Mouse (Mus musculus): ENCODE measurements around the gene Dnajc6. TPM values are rescaled to one million over a fixed set of nuclear protein-coding genes. Genes with fewer than 3 reads are reported as not detected.
A peak's percentile ranks its signal among the peaks of the same experiment; 100 is the strongest.

The Dnajc6 gene
- polyA plus RNA-seq, 1 experiment from 2014 or later, result 1.7 TPM

GRCm38 (mm10) chr4:101584524-101585454, 88.3 kb downstream of the Dnajc6 start:
- H3K27ac ChIP-seq, result peak overlapping the region; percentile 56; the same call in 1 of the 2 replicates
- DNase-seq (ENCODE audit: extremely low spot score, low spot score), result no peak
- H3K4me3 ChIP-seq, result no peak overlapping the region
- peaks cover 14% of the 10 kb centered on the region for H3K4me1 ChIP-seq
- H3K36me3 ChIP-seq (replicated peaks), result no peaks in the 10 kb centered on the region
- WGBS, result 60% methylated on average over 19 of the region's 19 CpGs
- no peaks in the 10 kb centered on the region for H3K9me3 ChIP-seq
- no peaks in the 10 kb centered on the region for H3K27me3 ChIP-seq (ENCODE audit: poor library complexity, severe bottlenecking)

GRCm38 (mm10) chr4:101585455-101586184, 89.2 kb downstream of the Dnajc6 start:
- DNase-seq (ENCODE audit: extremely low spot score, low spot score), result no peak
- no peaks in the 10 kb centered on the region for H3K36me3 ChIP-seq (replicated peaks)
- no peaks in the 10 kb centered on the region for H3K27me3 ChIP-seq (ENCODE audit: poor library complexity, severe bottlenecking)
- H3K27ac ChIP-seq, result 0 out of 2 replicates have a peak overlapping the region, but pooled peaks have one; percentile 56
- no peak overlapping the region for H3K4me3 ChIP-seq
- peaks cover 14% of the 10 kb centered on the region for H3K4me1 ChIP-seq
- 60% methylated on average over 8 of the region's 8 CpGs for WGBS
- no peaks in the 10 kb centered on the region for H3K9me3 ChIP-seq

- no peaks in the 10 kb centered on the region for H3K36me3 ChIP-seq (replicated peaks)
- 76% methylated on average over 8 of the region's 8 CpGs for WGBS
- no peaks in the 10 kb centered on the region for H3K9me3 ChIP-seq
- H3K27ac ChIP-seq, result no peak overlapping the region
- peaks cover 14% of the 10 kb centered on the region for H3K4me1 ChIP-seq
- H3K27me3 ChIP-seq (ENCODE audit: poor library complexity, severe bottlenecking), result no peaks in the 10 kb centered on the region
- no peak overlapping the region for H3K4me3 ChIP-seq
- DNase-seq (ENCODE audit: extremely low spot score, low spot score), result no peak
Observed at GRCm38 (mm10) chr4:101588932-101589331, 92.5 kb downstream of the Dnajc6 start.

DNA sequence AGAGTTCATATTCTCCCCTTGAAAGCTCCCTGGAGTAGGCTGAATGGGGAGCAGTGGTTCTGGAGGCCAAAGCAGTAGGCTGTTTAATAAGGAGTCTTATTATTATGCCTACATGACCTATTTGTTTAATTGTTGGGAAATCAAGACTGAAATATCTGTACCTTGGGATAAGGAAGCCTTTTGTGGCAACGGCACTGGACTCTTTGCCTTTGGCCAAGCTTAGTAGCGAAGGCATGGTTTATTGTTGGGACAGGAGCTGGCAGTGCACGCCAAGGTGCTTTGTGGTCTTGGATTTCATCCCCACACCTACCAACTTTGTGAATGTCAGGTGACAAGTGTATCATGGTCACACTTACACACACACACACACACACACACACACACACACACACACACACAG, 93.3 kb downstream of the Dnajc6 start:
- 91% methylated on average over 3 of the region's 3 CpGs for WGBS
- H3K4me1 ChIP-seq, result peaks cover 10% of the 10 kb centered on the region
- H3K27ac ChIP-seq, result no peak overlapping the region
- no peaks in the 10 kb centered on the region for H3K27me3 ChIP-seq (ENCODE audit: poor library complexity, severe bottlenecking)
- no peak for DNase-seq (ENCODE audit: extremely low spot score, low spot score)
- H3K36me3 ChIP-seq (replicated peaks), result no peaks in the 10 kb centered on the region
- no peak overlapping the region for H3K4me3 ChIP-seq
- H3K9me3 ChIP-seq, result no peaks in the 10 kb centered on the region

GRCm38 (mm10) chr4:101591400-101591799, 95.0 kb downstream of the Dnajc6 start:
- Histone ChIP-seq H3K4me1 (no peaks in the 10 kb centered on the region), H3K36me3 (replicated peaks) (no peaks in the 10 kb centered on the region), H3K27ac (no peak overlapping the region), H3K9me3 (no peaks in the 10 kb centered on the region), H3K27me3 (ENCODE audit: poor library complexity, severe bottlenecking) (no peaks in the 10 kb centered on the region), H3K4me3 (no peak overlapping the region)
- WGBS, result 77% methylated on average over 1 of the region's 1 CpGs
- no peak for DNase-seq (ENCODE audit: extremely low spot score, low spot score)

- H3K9me3 ChIP-seq, result no peaks in the 10 kb centered on the region
- WGBS, result 81% methylated on average over 3 of the region's 3 CpGs
- H3K36me3 ChIP-seq (replicated peaks), result no peaks in the 10 kb centered on the region
- H3K27me3 ChIP-seq (ENCODE audit: poor library complexity, severe bottlenecking), result no peaks in the 10 kb centered on the region
- DNase-seq (ENCODE audit: extremely low spot score, low spot score), result no peak
- no peak overlapping the region for H3K27ac ChIP-seq
- H3K4me1 ChIP-seq, result no peaks in the 10 kb centered on the region
- H3K4me3 ChIP-seq, result no peak overlapping the region
Observed at GRCm38 (mm10) chr4:101592466-101592865, 96.0 kb downstream of the Dnajc6 start.

DNA sequence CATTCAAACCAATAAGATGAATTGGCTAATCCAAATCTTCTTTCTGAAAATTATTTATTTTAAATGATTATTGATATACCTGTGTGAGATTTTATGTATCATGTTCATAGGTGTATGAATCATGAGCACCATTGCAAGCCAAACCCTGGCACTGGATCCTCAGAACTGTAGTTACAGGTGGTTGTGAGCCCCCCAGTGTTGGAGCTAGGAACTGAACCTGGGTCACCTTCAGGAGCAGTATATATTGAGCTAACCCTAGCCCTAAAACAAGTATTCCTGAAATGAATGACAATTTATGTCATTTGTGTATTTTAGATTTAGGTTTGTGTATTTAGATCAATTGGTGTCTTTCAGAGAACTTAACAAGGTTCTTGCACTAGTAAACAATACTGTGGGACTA, 105.3 kb downstream of the Dnajc6 start:
- Histone ChIP-seq H3K4me1 (no peaks in the 10 kb centered on the region), H3K36me3 (replicated peaks) (no peaks in the 10 kb centered on the region), H3K27me3 (ENCODE audit: poor library complexity, severe bottlenecking) (no peaks in the 10 kb centered on the region), H3K27ac (no peak overlapping the region), H3K4me3 (no peak overlapping the region), H3K9me3 (no peaks in the 10 kb centered on the region)
- no peak for DNase-seq (ENCODE audit: extremely low spot score, low spot score)

- 81% methylated on average over 3 of the region's 3 CpGs for WGBS
- no peaks in the 10 kb centered on the region for H3K4me1 ChIP-seq
- no peaks in the 10 kb centered on the region for H3K27me3 ChIP-seq (ENCODE audit: poor library complexity, severe bottlenecking)
- no peaks in the 10 kb centered on the region for H3K9me3 ChIP-seq
- H3K36me3 ChIP-seq (replicated peaks), result no peaks in the 10 kb centered on the region
- H3K27ac ChIP-seq, result no peak overlapping the region
- H3K4me3 ChIP-seq, result no peak overlapping the region
- DNase-seq (ENCODE audit: extremely low spot score, low spot score), result no peak
Observed at GRCm38 (mm10) chr4:101603635-101604034, 107.2 kb downstream of the Dnajc6 start.

DNA sequence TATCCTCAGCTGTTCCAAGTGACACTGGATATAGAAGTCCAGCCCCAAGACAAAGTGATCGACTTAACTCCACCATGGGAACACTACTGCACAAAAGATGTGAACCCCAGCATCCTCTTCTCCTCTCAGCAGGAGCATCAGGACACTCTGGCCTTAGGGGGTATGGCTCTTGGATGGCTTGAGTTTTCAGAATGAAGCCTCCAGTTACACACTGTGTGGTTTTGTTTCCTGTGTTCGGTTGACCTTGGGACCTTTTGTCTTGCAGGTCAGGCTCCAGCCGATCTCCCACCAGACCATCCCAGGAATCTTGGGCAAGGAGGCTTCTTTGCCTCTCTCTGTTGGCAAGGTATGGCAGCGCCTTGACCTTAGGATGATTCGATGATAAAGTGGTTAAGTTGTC, 120.1 kb downstream of the Dnajc6 start:
- H3K4me1 ChIP-seq, result no peaks in the 10 kb centered on the region
- WGBS, result 81% methylated on average over 5 of the region's 5 CpGs
- DNase-seq (ENCODE audit: extremely low spot score, low spot score), result no peak
- H3K27ac ChIP-seq, result no peak overlapping the region
- H3K36me3 ChIP-seq (replicated peaks), result no peaks in the 10 kb centered on the region
- H3K9me3 ChIP-seq, result no peaks in the 10 kb centered on the region
- no peak overlapping the region for H3K4me3 ChIP-seq
- H3K27me3 ChIP-seq (ENCODE audit: poor library complexity, severe bottlenecking), result no peaks in the 10 kb centered on the region

- WGBS, result 73% methylated on average over 2 of the region's 2 CpGs
- Histone ChIP-seq H3K27me3 (ENCODE audit: poor library complexity, severe bottlenecking) (no peaks in the 10 kb centered on the region), H3K4me1 (no peaks in the 10 kb centered on the region), H3K27ac (no peak overlapping the region), H3K9me3 (no peaks in the 10 kb centered on the region), H3K4me3 (no peak overlapping the region), H3K36me3 (replicated peaks) (no peaks in the 10 kb centered on the region)
- DNase-seq (ENCODE audit: extremely low spot score, low spot score), result no peak
Observed at GRCm38 (mm10) chr4:101617742-101618141, 121.3 kb downstream of the Dnajc6 start.

DNA sequence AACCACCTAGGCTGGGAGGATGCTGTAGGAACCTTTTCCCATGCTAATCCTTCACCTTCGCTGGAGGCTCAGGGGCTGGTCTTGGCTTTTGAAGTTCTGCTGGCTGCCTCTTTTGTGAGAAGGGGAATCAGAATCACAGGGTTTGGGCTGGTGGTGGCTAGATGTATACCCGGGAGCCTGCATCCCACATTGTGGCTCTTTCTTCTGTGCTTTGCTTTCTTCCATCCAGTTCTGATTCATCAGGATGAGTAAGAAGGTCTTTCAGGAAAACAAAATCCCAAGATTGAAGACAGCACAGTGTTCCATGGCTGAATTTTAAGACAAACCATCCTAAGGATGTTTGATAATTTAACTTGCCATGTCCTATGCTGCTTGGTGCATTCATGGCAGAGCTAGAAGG, 123.8 kb downstream of the Dnajc6 start:
- 57% methylated on average over 2 of the region's 2 CpGs for WGBS

DNA sequence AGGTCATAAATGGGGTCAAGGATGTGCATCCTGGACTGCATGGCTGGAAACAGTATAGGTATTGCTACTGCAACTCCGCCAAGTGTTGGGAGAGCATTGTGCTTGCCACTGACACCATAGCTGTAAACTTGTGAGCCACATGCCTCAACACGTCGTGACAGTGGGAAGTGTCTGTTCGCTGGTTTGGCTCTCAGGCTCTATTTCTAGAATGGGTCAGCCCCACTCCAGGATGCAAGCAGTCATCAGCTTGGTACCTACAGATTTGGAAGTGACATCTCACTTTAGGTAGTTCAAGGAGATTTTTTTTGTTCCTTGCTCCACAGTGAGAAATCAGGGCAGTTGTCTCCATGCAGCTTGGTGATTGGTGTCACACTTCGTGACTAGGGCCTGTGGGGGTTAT, 124.8 kb downstream of the Dnajc6 start:
- 92% methylated on average over 5 of the region's 5 CpGs for WGBS
- Histone ChIP-seq H3K4me3 (no peak overlapping the region), H3K9me3 (no peaks in the 10 kb centered on the region), H3K27me3 (ENCODE audit: poor library complexity, severe bottlenecking) (no peaks in the 10 kb centered on the region), H3K27ac (no peak overlapping the region), H3K36me3 (replicated peaks) (no peaks in the 10 kb centered on the region), H3K4me1 (no peaks in the 10 kb centered on the region)
- no peak for DNase-seq (ENCODE audit: extremely low spot score, low spot score)

More for the DNA sequence above, 123.8 kb downstream of the Dnajc6 start:
- no peaks in the 10 kb centered on the region for H3K4me1 ChIP-seq
- no peak for DNase-seq (ENCODE audit: extremely low spot score, low spot score)
- H3K27ac ChIP-seq, result no peak overlapping the region
- no peak overlapping the region for H3K4me3 ChIP-seq
- H3K36me3 ChIP-seq (replicated peaks), result no peaks in the 10 kb centered on the region
- no peaks in the 10 kb centered on the region for H3K27me3 ChIP-seq (ENCODE audit: poor library complexity, severe bottlenecking)
- H3K9me3 ChIP-seq, result no peaks in the 10 kb centered on the region

DNA sequence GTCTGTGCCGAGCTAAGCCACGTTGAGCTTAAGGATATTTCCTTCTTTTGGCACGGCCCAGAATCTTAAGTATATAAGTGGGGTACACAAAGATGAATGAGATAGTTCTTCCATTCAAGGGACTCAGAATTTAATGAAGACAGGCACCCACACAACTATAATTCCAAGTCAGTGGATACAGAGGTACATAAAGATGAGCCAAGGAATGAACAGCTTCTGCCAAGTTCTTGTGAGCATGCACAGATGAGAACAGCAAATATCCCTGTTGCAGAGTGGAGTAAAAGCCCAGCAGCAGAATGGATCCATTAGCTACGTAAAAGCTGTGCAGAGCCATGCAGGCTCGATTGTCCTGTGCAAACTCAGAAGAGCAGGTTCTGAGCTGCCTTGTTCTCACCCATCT, 128.8 kb downstream of the Dnajc6 start:
- WGBS, result 88% methylated on average over 5 of the region's 5 CpGs
- Histone ChIP-seq H3K27ac (no peak overlapping the region), H3K4me3 (no peak overlapping the region), H3K9me3 (no peaks in the 10 kb centered on the region), H3K4me1 (no peaks in the 10 kb centered on the region), H3K36me3 (replicated peaks) (no peaks in the 10 kb centered on the region), H3K27me3 (ENCODE audit: poor library complexity, severe bottlenecking) (no peaks in the 10 kb centered on the region)
- DNase-seq (ENCODE audit: extremely low spot score, low spot score), result no peak
